Mouse (Mus musculus) ES-E14 (cell line): ENCODE results near the gene 4933425L06Rik. TPM values are rescaled to one million over a fixed set of nuclear protein-coding genes. Genes with fewer than 3 reads are reported as not detected.
A peak's percentile ranks its signal among the peaks of the same experiment; 100 is the strongest.

Experiments used
- DNase-seq: peaks from one replicate; pipeline ENCODE4 v3.0.0-alpha.2; 2013; ENCODE audit warnings: low read depth, low spot score
- H3K27ac ChIP-seq: 2 replicates; pipeline ENCODE4 v1.5.1; 2012; ENCODE audit warnings: low read depth, mild to moderate bottlenecking, low read length, moderate library complexity, mixed read lengths; ENCODE audit not compliant: poor library complexity, insufficient read depth, severe bottlenecking
- H3K36me3 ChIP-seq: 2 replicates; pipeline ENCODE4 v1.6.1; 2012; ENCODE audit warnings: mild to moderate bottlenecking, low read length, moderate library complexity, mixed read lengths; ENCODE audit not compliant: control insufficient read depth, poor library complexity, insufficient read depth, severe bottlenecking
- H3K4me1 ChIP-seq, 2 experiments: fragments of 150-350 bp in 1 of 2; sonication (generic) in 1 of 2; 2 replicates each; pipeline ENCODE4 v1.6.1; 2012; ENCODE audit warnings: low read length in 2 of 2, mild to moderate bottlenecking in 1 of 2, mixed read lengths in 1 of 2; ENCODE audit not compliant: control insufficient read depth in 2 of 2, insufficient read depth in 2 of 2, poor library complexity in 1 of 2
- H3K4me3 ChIP-seq, 2 experiments: fragments of 150-350 bp in 1 of 2; sonication (generic) in 1 of 2; 2 replicates each; pipeline ENCODE4 v1.5.1; 2012; ENCODE audit warnings: low read length in 2 of 2, low read depth in 1 of 2, mild to moderate bottlenecking in 1 of 2, mixed read lengths in 1 of 2; ENCODE audit not compliant: insufficient read depth in 1 of 2, poor library complexity in 1 of 2, severe bottlenecking in 1 of 2
- H3K9ac ChIP-seq: 2 replicates; pipeline ENCODE4 v1.6.1; 2012; ENCODE audit warnings: low read depth, mild to moderate bottlenecking, low read length, mixed read lengths; ENCODE audit not compliant: poor library complexity, insufficient read depth, severe bottlenecking
- H3K9me3 ChIP-seq: fragments of 150-350 bp; sonication (generic); 2 replicates; pipeline ENCODE4 v1.6.1; 2012; ENCODE audit warnings: low read depth, mild to moderate bottlenecking, low read length; ENCODE audit not compliant: control insufficient read depth, insufficient read depth
- CHD2 ChIP-seq: IDR thresholded peaks from 2 replicates; pipeline ENCODE4 v1.6.1; 2014; ENCODE audit warnings: mild to moderate bottlenecking, low read depth, low read length, inconsistent platforms
- HCFC1 ChIP-seq: IDR thresholded peaks from 2 replicates; pipeline ENCODE4 v1.6.1; 2012; ENCODE audit warnings: low read length, inconsistent platforms, borderline replicate concordance; ENCODE audit not compliant: insufficient read depth
- MAFK ChIP-seq: IDR thresholded peaks from 2 replicates; pipeline ENCODE4 v1.6.1; 2014; ENCODE audit warnings: mild to moderate bottlenecking, low read depth, low read length, inconsistent platforms; ENCODE audit not compliant: insufficient read depth
- ZC3H11A ChIP-seq: IDR thresholded peaks from 2 replicates; pipeline ENCODE4 v1.6.1; 2012; ENCODE audit warnings: low read depth, mild to moderate bottlenecking, inconsistent platforms, low read length, borderline replicate concordance
- ZNF384 ChIP-seq: IDR thresholded peaks from 2 replicates; pipeline ENCODE4 v1.6.1; 2012; ENCODE audit warnings: low read depth, low read length, inconsistent platforms
- in situ Hi-C, 2 experiments: fragments of 600-800 bp; cut with MboI; formaldehyde crosslinking; loops; one replicate each; pipeline ENCODE4 v1.15.1; 2025; ENCODE audit warnings: low sequenced_read_pairs in 2 of 2, inconsistent platforms in 1 of 2; ENCODE audit not compliant: unreplicated experiment in 2 of 2
- total RNA-seq: library from RNA; depleted of rRNA; stranded (reverse); fragments of 300-350 nt; gene quantifications from 2 replicates; pipeline ENCODE4 v1.2.3, GENCODE M21; 2012

The 4933425L06Rik gene
- total RNA-seq, 1 experiment: not detected

DNA sequence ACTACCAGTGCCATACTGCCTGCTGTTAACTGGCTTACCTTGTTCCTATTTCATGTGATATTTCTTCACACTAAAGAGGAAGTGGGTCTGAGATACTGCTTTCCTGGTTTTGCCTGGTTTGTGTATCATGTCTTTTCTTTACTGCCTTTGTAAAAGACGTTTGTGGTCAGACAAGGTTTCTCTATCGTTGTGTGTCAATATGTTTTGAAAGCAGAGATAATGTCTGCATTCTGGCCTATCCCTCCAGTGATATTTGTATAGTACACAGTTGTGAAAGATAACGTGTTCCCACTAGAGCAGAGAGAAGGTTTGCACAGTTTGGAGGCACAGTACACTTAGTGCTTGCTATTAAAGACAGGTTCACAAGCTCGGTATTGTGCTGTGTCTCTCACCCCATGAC lies 58.0 kb downstream of the 4933425L06Rik start:
- in situ Hi-C loops: no loop called here
- H3K9me3 ChIP-seq: no peaks in the 10 kb centered on the region
- H3K4me1 ChIP-seq: no peaks in the 10 kb centered on the region
- no peak for TF ChIP-seq ZC3H11A
- TF ChIP-seq CHD2: no peak
- no peak for TF ChIP-seq ZNF384
- no peak for TF ChIP-seq MAFK
- no peak for TF ChIP-seq HCFC1
- H3K27ac ChIP-seq: no peak overlapping the region
- H3K9ac ChIP-seq: no peak overlapping the region
- H3K36me3 ChIP-seq: no peaks in the 10 kb centered on the region
- DNase-seq: no peak
- H3K4me3 ChIP-seq: no peak overlapping the region

DNA sequence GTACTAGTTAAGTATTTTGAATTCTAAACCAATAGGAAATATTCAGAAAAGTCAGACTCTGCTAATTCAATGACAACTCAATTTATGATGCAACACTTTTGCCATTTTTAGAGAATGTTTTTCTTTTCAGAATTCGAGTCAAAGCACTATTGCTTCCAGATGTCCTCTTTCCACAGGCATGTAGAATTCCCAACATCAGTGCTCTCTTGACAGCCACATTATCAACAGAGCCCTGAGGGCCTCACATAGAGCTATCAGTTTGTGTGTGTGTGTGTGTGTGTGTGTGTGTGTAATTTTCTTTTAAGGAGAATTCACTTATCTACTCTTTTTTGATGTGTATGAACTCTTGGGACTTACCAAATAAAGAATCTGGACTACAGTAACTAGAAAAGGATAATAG lies 64.9 kb downstream of the 4933425L06Rik start:
- H3K9ac ChIP-seq: no peak overlapping the region
- TF ChIP-seq MAFK: no peak
- no peak for TF ChIP-seq CHD2
- no peak for TF ChIP-seq HCFC1
- no peak for TF ChIP-seq ZNF384
- no peak for TF ChIP-seq ZC3H11A
- no peak for DNase-seq
- H3K9me3 ChIP-seq: no peaks in the 10 kb centered on the region
- H3K36me3 ChIP-seq: no peaks in the 10 kb centered on the region
- in situ Hi-C loops: no loop called here
- no peak overlapping the region for H3K27ac ChIP-seq
- no peak overlapping the region for H3K4me3 ChIP-seq
- H3K4me1 ChIP-seq: no peaks in the 10 kb centered on the region

DNA sequence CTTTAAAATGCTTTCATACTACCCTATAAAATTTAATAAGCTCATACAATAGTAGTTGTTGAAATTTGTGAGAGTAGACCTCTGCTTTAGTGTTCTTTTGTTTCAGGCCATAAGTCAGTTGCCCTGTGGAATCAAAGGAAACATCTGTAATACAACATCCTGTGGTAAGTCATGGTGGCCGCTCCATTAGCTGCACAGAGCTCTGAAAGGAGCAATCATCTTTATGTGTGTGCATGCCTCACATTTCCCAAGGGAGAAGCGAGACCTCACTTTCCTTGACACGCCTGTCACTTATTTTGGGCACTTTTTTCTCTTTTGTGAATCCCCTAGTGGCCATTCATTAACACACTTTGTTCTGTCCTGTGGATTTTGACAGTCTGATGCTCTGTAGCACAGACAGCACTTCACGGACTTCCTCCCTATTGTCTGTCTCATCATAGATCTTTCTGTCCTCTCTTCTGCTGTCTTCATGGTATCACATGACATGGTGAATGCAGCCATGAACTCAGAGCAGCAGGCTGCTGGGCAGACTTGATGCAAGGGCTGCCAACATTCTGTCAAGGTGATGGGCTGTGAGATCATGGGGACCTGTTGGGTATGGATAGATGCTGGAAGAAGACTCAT lies 66.0 kb downstream of the 4933425L06Rik start:
- TF ChIP-seq HCFC1 (no peak), ZC3H11A (no peak), MAFK (no peak), ZNF384 (no peak)
- in situ Hi-C loops: no loop called here
- no peak overlapping the region for H3K9ac ChIP-seq
- H3K4me1 ChIP-seq: no peaks in the 10 kb centered on the region
- H3K36me3 ChIP-seq: no peaks in the 10 kb centered on the region
- DNase-seq: no peak
- H3K9me3 ChIP-seq: no peaks in the 10 kb centered on the region
- H3K27ac ChIP-seq: no peak overlapping the region
- no peak overlapping the region for H3K4me3 ChIP-seq

DNA sequence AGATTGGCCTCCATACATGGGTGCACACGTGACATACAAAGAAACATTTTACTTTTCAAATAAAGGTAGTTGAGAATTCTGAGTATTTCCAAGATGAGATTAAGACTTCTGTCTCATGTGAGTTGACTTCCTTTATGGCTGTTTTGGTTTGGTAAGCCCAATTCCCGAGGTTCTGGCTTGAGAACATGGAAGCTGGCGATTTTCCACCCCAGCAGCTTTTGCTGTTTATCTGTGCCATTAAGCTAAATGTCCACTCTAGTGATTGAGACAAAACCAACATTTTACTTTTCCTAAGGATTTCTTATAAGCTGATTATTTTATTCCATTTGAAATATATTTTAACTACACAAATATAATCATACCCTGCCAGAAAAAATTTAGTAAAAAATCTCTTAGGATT lies 68.1 kb downstream of the 4933425L06Rik start:
- H3K4me3 ChIP-seq: no peak overlapping the region
- H3K36me3 ChIP-seq: no peaks in the 10 kb centered on the region
- no peak overlapping the region for H3K27ac ChIP-seq
- no peak overlapping the region for H3K9ac ChIP-seq
- H3K9me3 ChIP-seq: no peaks in the 10 kb centered on the region
- in situ Hi-C loops: no loop called here
- no peak for DNase-seq
- no peaks in the 10 kb centered on the region for H3K4me1 ChIP-seq
- TF ChIP-seq ZC3H11A (no peak), HCFC1 (no peak), CHD2 (no peak), ZNF384 (no peak), MAFK (no peak)

DNA sequence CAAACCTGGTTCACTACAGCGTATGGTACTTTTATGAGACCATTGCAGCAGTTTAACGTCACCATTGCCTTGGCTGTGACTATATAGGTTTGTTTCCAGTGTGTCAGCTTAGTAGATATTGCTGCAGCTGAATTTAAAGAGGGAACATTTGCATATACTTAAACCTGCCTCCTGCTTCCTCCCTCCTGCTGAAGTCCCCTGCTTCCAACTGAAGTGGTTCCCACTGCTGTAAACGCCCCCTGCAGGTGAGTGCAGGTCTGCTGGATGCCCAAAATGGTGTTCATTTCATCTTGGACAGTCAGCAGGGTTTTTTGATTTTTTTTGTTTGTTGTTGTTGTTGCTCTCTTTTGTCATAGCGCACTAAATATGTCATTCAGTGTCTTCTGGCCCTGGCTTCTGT lies 72.0 kb downstream of the 4933425L06Rik start:
- DNase-seq: peak; percentile 22
- in situ Hi-C loops: no loop called here

More for the DNA sequence above, 72.0 kb downstream of the 4933425L06Rik start:
- no peaks in the 10 kb centered on the region for H3K4me1 ChIP-seq
- H3K9ac ChIP-seq: no peak overlapping the region
- H3K27ac ChIP-seq: no peak overlapping the region
- H3K9me3 ChIP-seq: no peaks in the 10 kb centered on the region
- no peak overlapping the region for H3K4me3 ChIP-seq
- TF ChIP-seq CHD2: no peak
- no peak for TF ChIP-seq ZC3H11A
- no peak for TF ChIP-seq ZNF384
- TF ChIP-seq HCFC1: no peak
- no peak for TF ChIP-seq MAFK
- H3K36me3 ChIP-seq: no peaks in the 10 kb centered on the region
